Mouse (Mus musculus): ENCODE measurements around the gene Man1a.
A peak's percentile ranks its signal among the peaks of the same experiment; 100 is the strongest.

Man1a gene

GRCm38 (mm10) chr10:54060587-54060986 is 15.8 kb downstream of the Man1a start:
- DNase-seq, result peak; percentile 29

- DNase-seq, result peak; percentile 80
These were observed 16.6 kb downstream of the Man1a start for GRCm38 (mm10) chr10:54059679-54060249.

- peak; percentile 93 for DNase-seq
These were observed 17.3 kb downstream of the Man1a start for GRCm38 (mm10) chr10:54059092-54059496.

GRCm38 (mm10) chr10:54058657-54059056 is 17.8 kb downstream of the Man1a start:
- no peak for DNase-seq

- DNase-seq, result no peak
These were observed 22.2 kb downstream of the Man1a start for GRCm38 (mm10) chr10:54054188-54054587.

- no peak for DNase-seq
These were observed 28.5 kb downstream of the Man1a start for GRCm38 (mm10) chr10:54047885-54048284.

- DNase-seq, result no peak
These were observed 33.1 kb downstream of the Man1a start for GRCm38 (mm10) chr10:54043358-54043757.

GRCm38 (mm10) chr10:54042212-54042840 is 34.1 kb downstream of the Man1a start:
- DNase-seq, result no peak

GRCm38 (mm10) chr10:54040261-54041165 is 35.9 kb downstream of the Man1a start:
- DNase-seq, result peak; percentile 97

- peak; percentile 92 for DNase-seq
These were observed 36.7 kb downstream of the Man1a start for GRCm38 (mm10) chr10:54039754-54040153.

- peak; percentile 95 for DNase-seq
These were observed 37.7 kb downstream of the Man1a start for GRCm38 (mm10) chr10:54038734-54039133.

GRCm38 (mm10) chr10:54038180-54038579 is 38.2 kb downstream of the Man1a start:
- peak; percentile 94 for DNase-seq

- DNase-seq, result peak; percentile 64
These were observed 38.9 kb downstream of the Man1a start for GRCm38 (mm10) chr10:54037348-54038010.

GRCm38 (mm10) chr10:54035586-54035985 is 40.8 kb downstream of the Man1a start:
- DNase-seq, result peak; percentile 84

- no peak for DNase-seq
These were observed 41.6 kb downstream of the Man1a start for GRCm38 (mm10) chr10:54034779-54035178.

- peak; percentile 96 for DNase-seq
These were observed 43.9 kb downstream of the Man1a start for GRCm38 (mm10) chr10:54032316-54033092.

- peak; percentile 72 for DNase-seq
These were observed 47.5 kb downstream of the Man1a start for GRCm38 (mm10) chr10:54028866-54029265.

- peak; percentile 55 for DNase-seq
These were observed 49.5 kb downstream of the Man1a start for GRCm38 (mm10) chr10:54026738-54027427.

- no peak for DNase-seq
These were observed 50.3 kb downstream of the Man1a start for GRCm38 (mm10) chr10:54026101-54026500.

- DNase-seq, result no peak
These were observed 58.4 kb downstream of the Man1a start for GRCm38 (mm10) chr10:54017904-54018454.

- peak; percentile 61 for DNase-seq
These were observed 62.2 kb downstream of the Man1a start for GRCm38 (mm10) chr10:54014116-54014758.

All from heart, adult 11 months (tissue).